Mouse (Mus musculus) midbrain, embryonic 11.5 days (tissue): Measurements from ENCODE around the gene Myrip. TPM values are rescaled to one million over a fixed set of nuclear protein-coding genes. Genes with fewer than 3 reads are reported as not detected.

ENCODE experiments used
- ATAC-seq: fragments of 200-750 bp; cut with Nextera tagmentation; 2 replicates; pipeline ENCODE4 v1.8.0; 2017; ENCODE audit warnings: moderate TSS enrichment, moderate library complexity; ENCODE audit not compliant: low FRiP score
- DNase-seq: peaks from one replicate; pipeline ENCODE4 v3.0.0; 2015; ENCODE audit warnings: low spot score; ENCODE audit errors: missing footprints
- H3K27ac ChIP-seq: fragments of 300-500 bp; sonication (generic); 2 replicates; pipeline ENCODE4 v1.5.1; 2014; ENCODE audit warnings: low read depth, low read length
- H3K27me3 ChIP-seq: fragments of 300-500 bp; sonication (generic); 2 replicates; pipeline ENCODE4 v1.6.1; 2014; ENCODE audit warnings: mild to moderate bottlenecking, low read length, moderate library complexity, mixed read lengths; ENCODE audit not compliant: control insufficient read depth, insufficient read depth
- H3K36me3 ChIP-seq: fragments of 300-500 bp; sonication (generic); 2 replicates; pipeline ENCODE4 v1.6.1; 2014; ENCODE audit warnings: mild to moderate bottlenecking, low read length, moderate library complexity, mixed read lengths; ENCODE audit not compliant: control insufficient read depth, insufficient read depth
- H3K4me1 ChIP-seq: fragments of 300-500 bp; sonication (generic); 2 replicates; pipeline ENCODE4 v1.6.1; 2014; ENCODE audit warnings: low read length; ENCODE audit not compliant: control insufficient read depth, insufficient read depth
- H3K4me2 ChIP-seq: fragments of 300-500 bp; sonication (generic); 2 replicates; pipeline ENCODE4 v1.6.1; 2014; ENCODE audit warnings: mild to moderate bottlenecking, moderate library complexity
- H3K4me3 ChIP-seq: fragments of 300-500 bp; sonication (generic); 2 replicates; pipeline ENCODE4 v1.5.1; 2014; ENCODE audit warnings: low read depth, low read length
- H3K9ac ChIP-seq: fragments of 300-500 bp; sonication (generic); 2 replicates; pipeline ENCODE4 v1.6.1; 2014; ENCODE audit warnings: low read length
- H3K9me3 ChIP-seq: fragments of 300-500 bp; sonication (generic); 2 replicates; pipeline ENCODE4 v1.6.1; 2016; ENCODE audit warnings: low read length; ENCODE audit not compliant: control insufficient read depth
- WGBS: fragments of 180-500 bp; shearing (Covaris S2); extraction: QIAGEN DNeasy Blood & Tissue Kit; methylation state at CpG from one replicate; pipeline ENCODE4 v1.1.7; 2014; 5-methylcytosine and 5-hydroxymethylcytosine counted together
- polyA plus RNA-seq: library from polyadenylated mRNA; unstranded; fragments of >200 nt; fragmentation: Nextera tagmentation; extraction: Ambion mirVana; gene quantifications from 2 replicates; pipeline ENCODE4 v1.2.1, GENCODE M21; 2014

Myrip gene
- polyA plus RNA-seq, 1 experiment from 2014 or later, result 1.6 TPM

GRCm38 (mm10) chr9:120416729-120417128 lies 115.4 kb downstream of the Myrip start:
- Histone ChIP-seq H3K9me3 (no peaks in the 10 kb centered on the region), H3K9ac (no peak overlapping the region), H3K36me3 (no peaks in the 10 kb centered on the region), H3K27me3 (no peaks in the 10 kb centered on the region), H3K4me3 (no peak overlapping the region), H3K27ac (no peak overlapping the region), H3K4me2 (no peak overlapping the region), H3K4me1 (no peaks in the 10 kb centered on the region)
- WGBS, result 77% methylated on average over 5 of the region's 5 CpGs
- no peak for DNase-seq
- ATAC-seq, result no peak

GRCm38 (mm10) chr9:120418582-120418981 lies 117.3 kb downstream of the Myrip start:
- Histone ChIP-seq H3K4me2 (no peak overlapping the region), H3K27ac (no peak overlapping the region), H3K4me3 (no peak overlapping the region), H3K27me3 (no peaks in the 10 kb centered on the region), H3K9me3 (no peaks in the 10 kb centered on the region), H3K4me1 (no peaks in the 10 kb centered on the region), H3K36me3 (no peaks in the 10 kb centered on the region), H3K9ac (no peak overlapping the region)
- WGBS, result 89% methylated on average over 7 of the region's 7 CpGs
- DNase-seq, result no peak
- no peak for ATAC-seq

GRCm38 (mm10) chr9:120424567-120424966 lies 123.3 kb downstream of the Myrip start:
- Histone ChIP-seq H3K27ac (no peak overlapping the region), H3K27me3 (no peaks in the 10 kb centered on the region), H3K9me3 (no peaks in the 10 kb centered on the region), H3K4me3 (no peak overlapping the region), H3K4me1 (no peaks in the 10 kb centered on the region), H3K9ac (no peak overlapping the region), H3K4me2 (no peak overlapping the region), H3K36me3 (no peaks in the 10 kb centered on the region)
- no peak for ATAC-seq
- WGBS, result 74% methylated on average over 7 of the region's 7 CpGs
- no peak for DNase-seq

- H3K4me3 ChIP-seq, result no peak overlapping the region
- H3K9me3 ChIP-seq, result no peaks in the 10 kb centered on the region
- H3K27ac ChIP-seq, result no peak overlapping the region
- peak; percentile 99 for DNase-seq
- no peaks in the 10 kb centered on the region for H3K36me3 ChIP-seq
- 42% methylated on average over 5 of the region's 5 CpGs for WGBS
- no peak overlapping the region for H3K9ac ChIP-seq
- H3K27me3 ChIP-seq, result no peaks in the 10 kb centered on the region
- H3K4me2 ChIP-seq, result no peak overlapping the region
- no peaks in the 10 kb centered on the region for H3K4me1 ChIP-seq
- no peak for ATAC-seq
These were observed 124.5 kb downstream of the Myrip start for GRCm38 (mm10) chr9:120425768-120426167.

GRCm38 (mm10) chr9:120428181-120428580 lies 126.9 kb downstream of the Myrip start:
- H3K4me3 ChIP-seq, result no peak overlapping the region
- H3K4me1 ChIP-seq, result no peaks in the 10 kb centered on the region
- no peaks in the 10 kb centered on the region for H3K36me3 ChIP-seq
- no peak overlapping the region for H3K27ac ChIP-seq
- no peak overlapping the region for H3K9ac ChIP-seq
- 80% methylated on average over 6 of the region's 6 CpGs for WGBS
- no peak for DNase-seq
- no peak for ATAC-seq
- no peaks in the 10 kb centered on the region for H3K9me3 ChIP-seq
- H3K4me2 ChIP-seq, result no peak overlapping the region
- H3K27me3 ChIP-seq, result no peaks in the 10 kb centered on the region

GRCm38 (mm10) chr9:120433747-120434146 lies 132.4 kb downstream of the Myrip start:
- Histone ChIP-seq H3K4me1 (no peaks in the 10 kb centered on the region), H3K27ac (no peak overlapping the region), H3K36me3 (no peaks in the 10 kb centered on the region), H3K9ac (no peak overlapping the region), H3K27me3 (no peaks in the 10 kb centered on the region), H3K4me2 (no peak overlapping the region), H3K4me3 (no peak overlapping the region), H3K9me3 (no peaks in the 10 kb centered on the region; the same call in 1 of the 2 replicates)
- ATAC-seq, result peak; percentile 67; the same call in 1 of the 2 replicates
- DNase-seq, result peak; percentile 94
- 32% methylated on average over 8 of the region's 8 CpGs for WGBS

GRCm38 (mm10) chr9:120435841-120436240 lies 134.5 kb downstream of the Myrip start:
- no peak for ATAC-seq
- Histone ChIP-seq H3K9ac (no peak overlapping the region), H3K9me3 (no peaks in the 10 kb centered on the region; the same call in 1 of the 2 replicates), H3K4me3 (no peak overlapping the region), H3K36me3 (no peaks in the 10 kb centered on the region), H3K4me2 (no peak overlapping the region), H3K4me1 (no peaks in the 10 kb centered on the region), H3K27me3 (no peaks in the 10 kb centered on the region), H3K27ac (no peak overlapping the region)
- WGBS, result 62% methylated on average over 8 of the region's 8 CpGs
- DNase-seq, result peak; percentile 62

GRCm38 (mm10) chr9:120436854-120437253 lies 135.5 kb downstream of the Myrip start:
- Histone ChIP-seq H3K27ac (no peak overlapping the region), H3K27me3 (no peaks in the 10 kb centered on the region)

GRCm38 (mm10) chr9:120437266-120437876 lies 136.1 kb downstream of the Myrip start:
- DNase-seq (peak; percentile 69), ATAC-seq (no peak)
- no peaks in the 10 kb centered on the region for H3K27me3 ChIP-seq
- no peak overlapping the region for H3K9ac ChIP-seq
- H3K27ac ChIP-seq, result no peak overlapping the region
- H3K4me2 ChIP-seq, result no peak overlapping the region
- H3K9me3 ChIP-seq, result no peaks in the 10 kb centered on the region; the same call in 1 of the 2 replicates
- H3K4me1 ChIP-seq, result no peaks in the 10 kb centered on the region
- 66% methylated on average over 6 of the region's 6 CpGs for WGBS
- H3K36me3 ChIP-seq, result no peaks in the 10 kb centered on the region
- no peak overlapping the region for H3K4me3 ChIP-seq

More at GRCm38 (mm10) chr9:120436854-120437253, 135.5 kb downstream of the Myrip start:
- Histone ChIP-seq H3K4me1 (no peaks in the 10 kb centered on the region), H3K4me3 (no peak overlapping the region), H3K4me2 (no peak overlapping the region), H3K36me3 (no peaks in the 10 kb centered on the region), H3K9me3 (no peaks in the 10 kb centered on the region; the same call in 1 of the 2 replicates), H3K9ac (no peak overlapping the region)
- WGBS, result 74% methylated on average over 2 of the region's 2 CpGs
- no peak for ATAC-seq
- peak; percentile 76 for DNase-seq
